Mouse (Mus musculus) layer of hippocampus, adult 9-11 months (tissue): ENCODE measurements around the gene Rnase2b.
"Not testable (repeated sequence)": the region's sequence is repeated elsewhere in the genome, so short reads cannot be mapped to it uniquely, and the experiment has no call there.

Source experiments
- DNase-seq: peaks from one replicate; pipeline ENCODE4 v3.0.0; 2022

Gene Rnase2b

DNA sequence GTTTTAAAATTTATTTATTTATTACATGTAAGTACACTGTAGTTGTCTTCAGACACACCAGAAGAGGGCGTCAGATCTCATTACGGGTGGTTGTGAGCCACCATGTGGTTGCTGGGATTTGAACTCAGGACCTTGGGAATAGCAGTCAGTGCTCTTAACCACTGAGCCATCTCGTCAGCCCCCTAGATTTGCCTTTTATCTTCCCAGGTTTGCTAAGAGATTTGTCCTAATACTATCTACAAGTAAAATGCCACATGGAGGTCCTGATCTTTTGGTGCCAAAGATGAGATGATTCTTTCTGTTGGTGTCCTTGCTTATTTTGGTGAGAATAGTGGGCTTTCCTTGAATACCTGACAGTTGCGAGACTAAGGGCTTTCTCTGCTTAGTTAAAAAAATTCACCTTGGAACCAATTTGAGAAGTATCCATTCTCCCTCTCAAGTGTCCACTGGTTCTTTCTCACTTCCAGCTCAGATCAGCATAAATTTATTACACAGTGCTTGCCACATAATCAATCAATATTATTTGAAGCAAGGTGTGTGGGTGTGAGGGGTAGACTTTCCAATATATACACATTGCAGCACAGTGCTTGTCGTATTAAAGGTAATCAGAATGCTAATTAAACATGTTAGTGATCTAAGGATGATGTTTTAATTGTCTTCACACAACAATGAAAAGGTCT, 5.9 kb upstream of the Rnase2b start:
- DNase-seq = no peak

DNA sequence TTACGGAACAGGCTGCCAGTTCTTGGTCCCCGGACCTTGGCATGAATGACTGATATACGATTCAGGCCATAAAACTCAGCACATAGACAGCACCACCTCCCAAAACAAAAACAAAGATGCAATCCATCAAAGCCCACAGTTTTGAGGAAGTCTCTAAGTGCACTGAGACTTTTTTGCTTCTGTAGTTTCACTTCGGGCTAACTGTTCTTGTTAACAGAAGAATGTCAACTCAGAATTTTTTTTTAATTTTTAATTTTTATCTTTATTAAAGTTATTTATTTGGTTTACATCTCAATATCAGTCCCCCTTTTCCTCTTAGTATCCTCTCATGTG, 5.4 kb upstream of the Rnase2b start:
- no peak for DNase-seq

DNA sequence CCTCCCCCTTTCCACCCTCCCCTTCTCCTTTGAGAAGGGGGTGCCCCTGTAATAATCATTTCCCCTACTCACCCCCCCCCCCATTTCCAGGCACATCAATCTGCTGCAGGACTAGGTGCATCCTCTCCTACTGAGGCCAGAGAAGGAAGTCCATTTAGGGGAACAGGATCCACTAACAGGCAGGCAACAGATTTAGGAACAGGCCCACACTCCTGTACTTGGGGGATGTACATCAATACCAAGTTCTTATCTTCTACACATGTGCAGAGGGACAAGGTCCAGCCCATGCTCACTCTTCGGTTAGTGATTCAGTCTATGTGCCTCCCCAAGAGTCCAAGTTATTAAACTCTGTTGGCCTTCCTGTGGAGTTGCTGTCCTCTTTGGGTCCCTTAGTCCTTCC, 5.0 kb upstream of the Rnase2b start:
- no peak for DNase-seq

DNA sequence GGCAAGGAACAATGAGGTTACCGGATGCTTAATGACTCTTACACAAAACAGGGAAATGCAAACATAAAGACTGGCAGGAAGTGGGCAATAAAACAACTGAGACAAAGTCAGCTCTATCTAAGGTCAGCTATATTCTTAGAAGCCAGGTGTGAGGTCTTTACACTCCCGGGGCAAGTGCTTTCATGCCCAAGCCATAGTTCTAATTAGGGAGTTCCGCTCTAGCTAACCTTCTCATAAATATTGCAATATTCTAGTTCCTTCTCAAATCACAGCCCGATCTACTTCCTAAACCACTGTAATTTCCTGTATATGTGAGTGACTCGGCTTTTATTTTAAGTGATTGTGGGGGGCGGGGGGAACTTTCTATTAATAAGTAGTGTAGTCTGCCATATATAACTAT, 1.3 kb downstream of the Rnase2b start:
- DNase-seq = not testable (repeated sequence)

DNA sequence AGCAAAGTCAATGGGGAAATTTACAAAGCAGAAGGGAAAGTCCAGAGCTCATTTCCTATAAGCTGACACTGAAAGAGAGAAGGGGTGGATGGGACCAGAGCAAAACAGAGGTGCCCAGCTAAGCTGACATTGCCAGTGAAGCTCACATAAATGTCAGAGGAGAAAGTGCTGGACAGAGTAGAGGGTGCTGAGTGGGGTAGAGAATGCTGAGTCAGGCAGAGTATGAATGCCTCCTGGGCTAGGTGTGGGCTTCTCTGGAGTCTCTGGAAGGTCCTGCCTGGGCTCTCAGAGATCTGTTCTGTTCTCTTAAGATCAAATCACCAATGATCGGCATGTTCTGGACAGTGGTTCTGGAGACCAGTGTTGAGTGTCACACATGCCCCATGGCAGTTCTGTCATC, 3.4 kb downstream of the Rnase2b start:
- DNase-seq = no peak

DNA sequence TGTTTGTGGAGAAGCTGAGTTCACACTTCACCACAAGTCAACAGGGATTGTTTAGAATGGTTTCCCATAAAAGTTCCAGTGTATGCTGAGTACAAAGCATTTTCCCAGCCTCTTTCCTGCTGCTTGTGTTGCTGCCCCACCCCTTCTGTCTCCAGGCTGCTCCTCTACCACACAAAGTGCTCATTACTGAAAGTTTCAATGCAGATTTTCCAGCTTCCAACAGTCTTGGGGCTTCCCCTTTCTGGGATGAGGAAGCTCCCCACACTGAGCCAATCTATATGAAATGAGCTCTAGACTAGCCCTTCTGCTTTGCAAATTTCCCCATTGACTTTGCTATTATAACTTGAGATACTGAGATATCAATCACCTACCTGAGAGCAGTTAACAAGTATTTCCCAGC, 4.0 kb downstream of the Rnase2b start:
- DNase-seq = no peak

DNA sequence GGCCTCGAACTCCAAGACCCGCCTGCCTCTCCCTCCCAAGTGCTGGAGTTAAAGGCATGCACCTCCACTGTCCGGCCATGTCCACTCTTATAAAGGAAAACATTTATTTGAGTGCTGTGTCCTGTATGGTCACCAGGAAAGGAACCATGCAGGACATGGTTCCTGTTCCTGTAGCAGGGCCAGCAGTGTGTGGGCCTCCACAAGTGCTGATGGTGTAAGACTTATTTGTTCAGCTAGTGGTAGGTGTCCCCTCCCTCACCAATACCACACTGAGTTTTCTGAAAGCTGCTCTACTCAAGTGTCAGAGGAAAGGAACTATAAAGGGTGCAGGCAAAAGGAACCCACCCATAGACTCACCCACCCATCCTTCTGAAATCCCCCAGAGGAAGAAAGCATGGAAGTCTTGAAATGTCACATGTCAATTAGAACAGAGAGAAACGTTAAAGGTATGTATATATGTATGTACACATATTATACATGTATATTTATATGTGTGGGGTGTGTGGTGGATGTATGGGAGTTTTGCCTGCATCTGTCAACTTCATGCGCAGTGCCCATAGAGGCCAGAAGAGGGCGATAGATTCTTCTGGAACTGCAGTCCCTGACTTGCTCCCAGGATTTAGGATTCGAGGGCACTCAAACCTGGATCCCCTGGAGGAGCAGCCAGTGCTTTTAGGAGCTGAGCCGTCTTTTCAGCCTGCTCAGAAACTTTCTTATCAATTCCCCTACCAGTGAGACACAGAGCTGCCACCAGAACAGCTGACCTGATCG, 10.2 kb downstream of the Rnase2b start:
- peak; percentile 28 for DNase-seq

DNA sequence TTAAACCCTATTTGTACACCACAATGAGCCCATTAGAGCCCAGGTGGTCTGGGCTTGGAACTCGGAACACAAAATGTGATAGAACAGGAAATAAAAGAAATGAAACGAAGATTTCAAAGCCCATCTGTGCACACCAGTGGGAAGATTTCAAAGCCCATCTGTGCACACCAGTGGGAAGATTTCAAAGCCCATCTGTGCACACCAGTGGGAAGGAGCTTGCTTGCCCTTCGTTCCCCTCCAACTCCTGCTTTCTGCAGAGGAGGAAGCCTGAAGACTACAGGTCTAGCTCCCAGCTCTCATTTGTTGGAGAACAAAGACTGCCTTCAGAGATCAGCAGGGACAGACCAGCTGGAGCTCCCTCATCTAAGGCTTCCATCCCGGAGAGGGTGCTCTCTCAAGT, 10.9 kb downstream of the Rnase2b start:
- peak; percentile 37 for DNase-seq

DNA sequence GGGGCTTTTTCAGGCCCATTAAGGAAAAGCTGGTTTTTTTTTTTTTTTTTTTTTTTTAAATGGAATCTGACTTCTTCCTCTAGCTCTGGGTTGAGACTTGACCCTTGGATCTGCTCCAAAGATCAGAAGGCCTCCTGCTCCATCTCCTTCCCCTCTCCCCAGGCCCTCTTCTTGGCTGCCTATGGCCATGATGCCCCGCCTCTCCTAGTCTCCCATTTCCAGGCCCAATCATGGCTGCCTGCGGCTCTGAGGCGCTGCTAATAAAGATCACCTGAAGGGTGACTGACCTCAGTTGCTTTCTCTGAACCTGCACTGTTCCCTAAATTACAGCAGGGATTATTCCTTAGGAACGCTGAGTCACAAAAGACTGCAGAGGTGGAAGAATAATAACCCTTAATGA, 11.8 kb downstream of the Rnase2b start:
- DNase-seq = no peak

DNA sequence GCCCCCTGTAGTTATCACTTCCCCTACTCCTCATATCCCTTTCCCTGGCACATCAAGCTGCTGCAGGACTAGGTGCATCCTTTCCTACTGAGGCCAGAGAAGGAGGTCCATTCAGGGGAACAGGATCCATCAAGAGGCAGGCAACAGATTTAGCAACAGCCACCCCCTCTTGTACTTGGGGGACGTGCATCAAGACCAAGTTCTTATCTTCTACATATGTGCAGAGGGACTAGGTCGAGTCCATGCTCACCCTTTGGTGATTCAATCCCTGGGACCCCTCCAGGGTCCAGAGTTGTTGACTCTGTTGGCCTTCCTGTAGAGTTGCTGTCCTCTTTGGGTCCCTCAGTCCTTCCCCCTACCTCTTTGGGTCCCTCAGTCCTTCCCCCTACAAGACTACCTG, 19.0 kb downstream of the Rnase2b start:
- DNase-seq = not testable (repeated sequence)

DNA sequence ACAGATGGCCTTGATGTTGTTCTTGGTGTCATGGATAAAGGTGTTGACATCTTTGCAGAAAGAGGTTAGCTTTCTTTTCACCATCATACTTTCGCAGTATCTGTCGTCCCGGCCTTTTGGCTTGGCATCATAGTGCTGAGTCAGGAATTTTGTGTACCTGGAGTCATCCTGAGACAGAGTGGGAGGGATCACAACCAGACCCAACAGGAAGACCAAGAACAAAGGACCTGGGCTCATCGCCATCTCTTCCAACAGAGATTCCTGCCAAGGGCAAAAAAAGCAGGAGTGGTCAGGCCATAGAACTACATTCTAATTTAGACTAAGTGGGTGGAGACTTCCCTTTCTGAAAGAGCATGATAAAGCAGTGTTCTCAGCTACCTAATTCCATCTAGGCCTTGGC, 33.6 kb downstream of the Rnase2b start:
- DNase-seq = no peak

DNA sequence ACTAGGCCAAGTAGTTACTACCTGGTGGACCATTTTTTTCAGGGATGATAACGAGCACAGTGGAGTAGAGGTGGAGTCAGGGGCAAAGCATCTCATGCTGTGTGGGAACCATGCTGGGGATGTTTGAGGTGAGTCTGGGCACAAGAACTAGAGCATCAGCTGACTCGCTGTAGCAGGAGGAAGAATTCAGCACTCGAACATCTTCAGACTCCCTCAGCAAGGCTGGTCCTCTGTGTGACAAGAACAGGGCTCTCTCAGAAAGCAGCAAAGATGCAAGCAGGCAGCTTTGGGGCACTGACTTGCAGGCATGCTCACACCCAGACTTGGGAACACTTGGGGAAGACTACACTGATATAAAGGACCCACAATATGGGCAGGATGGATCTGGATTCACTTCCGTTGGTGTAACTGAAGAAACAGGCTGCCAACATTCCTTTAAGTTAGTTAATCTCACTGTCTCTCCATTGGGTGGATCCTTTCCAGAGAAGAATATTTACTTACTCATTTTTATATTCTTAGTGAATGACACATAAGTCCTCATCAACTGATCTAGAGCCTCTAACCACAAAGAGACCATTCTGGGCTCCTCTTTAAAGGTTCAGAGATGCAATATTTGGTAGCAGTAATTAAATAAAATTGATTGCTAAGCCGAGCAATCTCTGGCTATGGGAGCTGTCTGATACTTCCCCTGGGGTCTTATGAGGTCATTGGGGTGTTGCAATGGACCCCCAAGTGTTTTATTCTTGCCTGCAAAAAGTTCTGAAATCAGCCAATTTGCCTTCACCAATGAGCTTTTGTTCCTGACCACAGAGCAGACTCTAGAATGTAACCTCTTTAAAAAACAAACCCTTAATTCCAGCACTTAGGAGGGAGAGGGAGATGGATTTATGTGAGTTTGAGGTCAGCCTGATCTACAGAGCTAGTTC, 37.3 kb downstream of the Rnase2b start, which contains the start of gene Ang2:
Ang2 (minus strand) TSS at position 51 of the 926 bp plus-strand sequence.
- no peak for DNase-seq

DNA sequence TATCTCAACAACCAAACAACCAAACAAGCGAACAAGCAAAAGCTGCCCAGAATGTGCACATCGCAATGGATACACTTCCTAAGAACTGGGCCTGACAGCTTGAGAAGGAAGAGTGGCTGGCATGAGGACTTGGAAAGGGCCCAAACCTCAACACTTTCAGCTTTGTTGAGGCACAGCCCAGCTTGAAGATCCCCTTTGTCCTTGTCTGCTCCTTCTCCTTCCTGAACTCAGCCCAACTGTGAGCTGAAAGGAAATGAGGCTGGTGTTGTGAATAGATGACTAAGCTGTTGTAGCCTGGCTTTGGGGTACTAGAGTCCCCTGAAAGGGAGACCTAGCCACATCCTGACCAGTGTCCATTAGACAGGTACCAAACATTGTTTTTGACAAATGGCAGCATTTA, 38.0 kb downstream of the Rnase2b start:
- DNase-seq = peak; percentile 47

DNA sequence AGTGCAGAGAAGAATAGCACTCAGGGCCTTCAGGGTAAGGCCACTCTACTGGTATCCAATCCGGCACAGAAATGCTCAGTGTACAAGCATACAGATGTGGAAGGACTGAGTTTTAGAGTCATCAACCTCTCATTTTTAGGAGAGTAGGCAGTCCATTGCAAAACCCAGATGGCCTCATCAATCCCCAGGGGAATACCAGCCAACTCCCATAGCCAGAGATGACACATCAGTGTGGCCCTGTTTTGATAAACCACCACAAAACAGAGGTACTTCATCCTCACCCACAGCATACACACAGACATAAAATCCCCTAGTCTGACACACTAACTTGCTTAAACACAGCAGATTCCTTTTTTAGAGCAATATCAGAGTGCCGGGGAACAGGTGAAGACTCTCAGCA, 38.4 kb downstream of the Rnase2b start:
- DNase-seq = no peak

DNA sequence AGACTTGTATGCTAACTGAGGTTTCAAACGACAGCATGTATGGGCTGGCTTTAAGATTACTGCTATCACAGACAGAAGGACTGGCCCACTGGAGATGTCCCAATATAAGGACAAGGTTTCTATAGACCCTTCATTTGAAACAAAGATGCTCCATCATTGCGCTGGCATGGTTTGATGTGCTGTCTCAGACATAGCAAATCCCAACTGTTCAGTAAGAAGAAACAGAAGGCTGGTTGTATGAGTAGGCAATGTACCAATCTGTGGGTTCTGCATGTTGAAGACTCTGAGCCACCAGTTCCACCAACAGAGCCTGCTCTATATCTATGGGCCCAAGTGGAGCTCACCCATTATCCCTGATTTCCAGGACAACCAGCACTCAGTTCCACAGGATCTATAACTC, 41.1 kb downstream of the Rnase2b start, which contains the start of gene Ear14:
Ear14 (plus strand) TSS at position 277 of the 400 bp plus-strand sequence.
- DNase-seq = peak; percentile 59
